Mouse (Mus musculus) R1 (cell line): ENCODE data around the gene Midn.
A peak's percentile ranks its signal among the peaks of the same experiment; 100 is the strongest.

Source experiments
- DNase-seq: peaks from one replicate; pipeline ENCODE4 v3.0.0-alpha.2; 2018; ENCODE audit warnings: low read depth, low spot score

The Midn gene

GRCm38 (mm10) chr10:80190491-80191051, 42.5 kb downstream of the Midn start:
- DNase-seq, result no peak

DNA sequence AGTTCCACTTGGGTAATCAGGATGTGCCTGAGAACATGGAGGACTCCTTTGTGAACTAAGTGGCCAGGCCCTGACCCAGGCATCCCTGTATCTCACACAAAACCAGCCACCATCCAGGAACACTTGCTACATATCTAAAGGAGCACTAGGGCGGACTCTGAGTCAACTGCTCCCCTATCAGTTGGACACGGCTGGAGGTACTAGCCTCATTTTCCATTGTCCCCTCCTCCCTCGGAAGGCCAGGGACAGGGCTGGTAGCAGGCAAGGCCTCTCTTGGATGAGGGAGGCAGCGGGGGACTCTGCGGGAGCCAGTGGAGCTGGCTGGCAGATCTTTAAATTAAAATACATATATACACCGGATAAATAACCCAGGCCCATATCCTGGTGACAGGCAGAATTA, 45.9 kb downstream of the Midn start:
- no peak for DNase-seq

- DNase-seq, result no peak
These were observed 46.4 kb downstream of the Midn start for GRCm38 (mm10) chr10:80194441-80194840.

- no peak for DNase-seq
These were observed 48.1 kb downstream of the Midn start for GRCm38 (mm10) chr10:80196167-80196566.

GRCm38 (mm10) chr10:80196778-80197581, 48.9 kb downstream of the Midn start:
- no peak for DNase-seq

DNA sequence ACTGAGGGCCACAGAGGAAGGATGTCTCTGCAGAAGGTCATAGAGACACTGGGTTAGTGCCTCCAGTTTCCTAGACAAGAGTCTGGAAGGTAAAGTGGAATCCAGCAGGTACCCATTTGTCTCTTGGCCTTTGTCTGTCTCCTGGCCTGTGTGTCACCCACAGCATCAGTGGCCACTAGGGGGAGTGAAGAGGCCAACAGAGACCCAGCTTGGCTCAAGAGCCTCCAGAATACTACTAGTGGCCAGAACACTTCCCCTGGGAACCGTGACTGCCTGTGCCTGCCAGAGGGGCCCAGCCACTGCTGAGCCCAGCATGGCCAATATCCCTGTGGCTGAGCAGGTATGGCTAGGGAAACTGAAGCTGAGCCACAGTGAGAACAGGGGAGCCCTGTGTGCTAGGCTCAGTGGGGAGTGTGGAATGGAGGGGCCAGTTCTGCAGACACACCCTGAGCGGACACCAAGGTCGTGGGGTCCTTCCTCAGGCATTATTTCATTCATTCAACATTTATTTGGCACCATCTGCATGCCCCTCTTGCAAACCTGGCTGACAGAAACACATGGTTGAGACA, 51.5 kb downstream of the Midn start:
- peak; percentile 93 for DNase-seq

DNA sequence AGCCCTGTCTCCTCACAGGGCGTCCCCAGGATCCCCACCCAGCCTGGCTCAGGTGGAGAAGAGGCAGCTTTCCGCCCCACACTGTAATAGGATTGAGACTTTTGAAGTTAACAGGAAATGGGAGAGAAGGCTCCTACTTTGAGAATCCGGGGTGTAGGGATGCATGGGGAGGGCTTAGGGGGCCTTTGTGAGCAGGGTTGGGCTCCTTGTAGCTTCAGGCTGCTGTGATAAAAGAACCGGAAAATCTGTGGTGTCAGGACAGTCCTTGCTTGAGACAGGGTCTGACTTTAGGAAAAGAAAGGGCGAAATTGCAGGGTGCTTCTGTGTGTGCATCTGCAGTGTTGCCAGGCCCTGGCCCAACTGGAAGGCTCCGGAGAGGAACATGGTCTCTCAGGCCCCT, 52.4 kb downstream of the Midn start:
- DNase-seq, result no peak

DNA sequence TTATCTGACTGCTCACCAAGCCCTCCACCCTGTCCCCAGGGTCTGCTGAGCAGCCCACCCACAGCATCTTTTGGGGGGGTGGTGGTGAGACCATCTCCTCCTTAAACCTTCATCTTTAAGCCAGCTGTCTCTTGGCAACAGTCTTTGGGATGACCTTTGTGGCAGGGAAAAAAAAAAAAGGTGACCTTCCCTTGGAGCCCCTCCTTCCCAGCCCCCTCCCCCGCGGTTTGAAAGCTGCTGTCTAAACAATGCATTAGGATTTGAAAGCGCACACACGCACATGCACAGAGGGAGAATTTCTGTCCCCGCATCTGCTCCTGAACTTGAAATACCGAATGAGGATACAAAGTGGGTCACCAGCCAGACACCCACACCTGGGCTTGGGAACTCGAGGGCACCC, 56.0 kb downstream of the Midn start:
- peak; percentile 49 for DNase-seq

- DNase-seq, result no peak
These were observed 59.1 kb downstream of the Midn start for GRCm38 (mm10) chr10:80207201-80207600.

DNA sequence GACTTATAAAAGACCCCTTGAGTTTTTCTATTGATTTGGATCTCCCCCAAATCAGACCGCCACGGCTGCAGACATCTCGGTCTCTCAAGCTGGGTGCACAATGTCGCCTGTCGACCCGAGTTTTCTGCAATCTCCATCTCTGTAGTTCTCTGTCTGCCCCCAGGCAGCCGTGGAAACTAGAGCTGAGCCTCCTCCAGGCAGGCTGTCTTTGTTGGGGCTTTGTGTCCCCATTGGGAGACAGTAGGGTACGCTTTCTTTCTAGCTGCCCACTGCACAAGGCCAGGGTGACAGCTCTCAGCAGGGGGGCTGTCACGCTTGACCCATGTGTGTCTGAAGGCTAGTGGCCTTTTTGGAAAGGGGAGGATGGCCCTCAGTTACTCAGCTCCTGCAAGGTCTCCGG, 59.6 kb downstream of the Midn start:
- no peak for DNase-seq
